Mouse (Mus musculus): ENCODE results near the gene Rpl10a.
"Not testable (repeated sequence)": the region's sequence is repeated elsewhere in the genome, so short reads cannot be mapped to it uniquely, and the experiment has no call there.

Gene Rpl10a

DNA sequence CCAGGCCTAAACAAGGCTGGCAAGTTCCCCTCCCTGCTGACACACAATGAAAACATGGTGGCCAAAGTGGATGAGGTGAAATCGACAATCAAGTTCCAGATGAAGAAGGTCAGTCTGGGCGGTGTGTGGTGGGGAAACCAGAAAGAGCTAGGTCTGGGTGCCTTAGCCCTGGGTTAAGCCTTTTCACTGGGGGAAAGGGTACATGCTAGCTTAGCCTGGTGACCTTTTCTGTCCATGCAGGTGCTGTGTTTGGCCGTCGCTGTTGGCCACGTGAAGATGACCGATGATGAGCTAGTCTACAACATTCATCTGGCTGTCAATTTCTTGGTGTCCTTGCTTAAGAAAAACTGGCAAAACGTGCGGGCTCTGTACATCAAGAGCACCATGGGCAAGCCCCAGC lies 2.3 kb downstream of the Rpl10a start:
- DNase-seq (ENCODE audit: extremely low read depth, low read depth): not testable (repeated sequence)

DNA sequence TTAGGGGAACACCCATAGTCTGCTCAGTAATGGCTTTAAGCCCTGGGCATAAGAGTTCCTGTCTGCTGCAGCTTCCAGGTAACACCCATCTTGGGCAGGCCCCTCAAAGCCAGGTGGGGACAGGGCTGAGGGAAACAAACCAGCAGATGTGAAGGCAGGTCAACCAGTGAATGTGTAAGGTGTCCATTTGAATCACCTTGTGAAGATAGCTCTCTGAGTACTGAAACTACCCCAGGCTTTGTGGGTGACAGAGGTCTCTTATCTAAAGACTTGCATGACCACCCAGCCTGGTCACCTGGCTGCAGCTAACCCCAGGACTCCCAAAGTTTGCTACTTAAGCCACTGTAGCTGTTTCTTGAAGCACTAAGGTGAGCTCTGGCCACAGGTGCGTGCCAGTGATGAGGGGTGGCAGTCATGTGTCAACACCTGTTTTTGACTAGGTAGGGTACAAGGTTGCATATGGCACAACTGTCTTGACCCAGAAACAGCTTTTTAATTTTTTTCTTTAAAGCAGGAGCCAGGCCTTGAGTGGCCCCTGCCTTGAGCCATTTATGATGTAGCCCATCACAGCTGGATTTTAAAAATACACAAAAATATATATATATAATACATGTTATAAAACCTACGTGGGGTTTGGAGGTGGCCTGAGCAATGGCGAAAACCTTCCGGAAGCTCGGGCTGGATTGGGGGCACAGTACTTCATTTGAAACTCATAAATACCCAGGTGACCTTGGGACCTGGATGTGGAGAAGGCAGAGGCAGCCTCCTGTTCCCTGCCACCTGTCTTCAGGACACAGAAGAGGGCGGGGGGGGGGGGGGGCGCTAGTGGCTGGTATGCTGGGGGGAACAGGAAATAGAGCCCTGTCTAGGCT lies 3.2 kb downstream of the Rpl10a start:
- no peak for DNase-seq (ENCODE audit: extremely low read depth, low read depth)

DNA sequence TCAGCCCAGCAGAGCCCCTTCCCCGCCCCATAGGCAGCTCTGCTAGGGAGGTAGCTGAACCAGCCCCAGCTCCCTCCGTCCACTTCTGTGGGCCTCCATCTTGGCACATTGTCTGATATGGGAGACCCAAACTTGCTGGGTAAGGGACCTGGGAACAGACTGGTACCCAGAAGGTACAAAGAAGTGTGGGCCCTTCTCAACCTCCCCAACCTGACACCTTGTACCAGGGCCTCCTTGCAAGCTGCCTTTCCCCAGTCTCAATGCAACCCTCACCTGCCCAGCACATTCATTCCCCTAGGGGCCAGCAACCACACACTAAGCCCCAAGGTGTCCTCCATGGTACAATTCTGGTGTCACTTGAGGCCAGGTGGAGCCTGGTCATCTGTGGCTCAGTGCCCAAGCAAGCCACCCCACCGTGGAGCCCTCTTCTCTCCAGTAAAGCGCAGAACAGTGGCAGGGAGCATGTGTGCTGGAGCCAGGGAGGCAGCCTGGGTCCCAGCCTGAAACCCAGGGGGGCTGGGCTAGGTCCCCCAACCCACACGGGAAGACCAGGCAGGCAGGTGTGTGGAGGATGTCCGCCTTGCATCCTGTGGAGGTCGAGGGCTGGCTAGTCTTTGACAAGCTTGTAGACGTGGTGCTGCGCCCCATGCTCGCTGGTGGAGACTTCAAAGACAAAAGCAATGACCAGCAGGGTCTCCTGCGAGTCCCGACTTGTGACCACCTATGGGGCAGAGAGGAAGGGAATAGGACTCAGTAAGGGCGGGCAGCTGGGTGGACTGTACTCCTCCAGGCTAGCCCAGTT lies 4.0 kb downstream of the Rpl10a start:
- DNase-seq (ENCODE audit: extremely low read depth, low read depth): no peak

DNA sequence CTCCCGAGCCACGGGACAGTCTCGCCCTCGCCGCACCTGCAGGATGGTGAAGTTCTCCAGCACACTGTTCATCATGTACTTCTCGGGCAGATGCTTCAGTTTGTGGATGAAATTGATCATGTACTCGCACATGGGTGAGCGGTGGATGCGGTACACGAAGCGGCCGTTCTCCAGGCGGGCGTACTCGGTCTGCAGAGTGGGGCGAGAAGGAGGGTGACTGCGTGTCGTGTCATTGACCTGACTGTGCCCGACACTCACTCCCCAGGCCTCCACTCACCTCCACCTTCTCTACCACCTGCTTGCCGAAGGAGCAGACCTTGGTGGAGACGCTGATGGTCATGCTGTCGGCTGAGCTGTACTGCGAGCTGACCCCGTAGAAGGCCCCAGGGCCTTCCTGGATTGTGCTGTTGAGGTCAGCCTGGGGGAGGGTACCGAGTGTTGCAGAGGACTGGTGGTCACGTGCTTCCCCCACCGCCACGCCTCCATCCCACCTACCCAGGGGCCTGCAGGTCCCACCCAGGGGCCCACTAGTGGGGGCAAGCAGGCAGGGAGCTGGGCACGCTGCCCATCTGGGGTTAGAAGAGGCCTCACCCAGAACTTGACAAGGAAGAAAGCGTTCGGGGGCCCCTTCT lies 4.8 kb downstream of the Rpl10a start:
- DNase-seq (ENCODE audit: extremely low read depth, low read depth): no peak

DNA sequence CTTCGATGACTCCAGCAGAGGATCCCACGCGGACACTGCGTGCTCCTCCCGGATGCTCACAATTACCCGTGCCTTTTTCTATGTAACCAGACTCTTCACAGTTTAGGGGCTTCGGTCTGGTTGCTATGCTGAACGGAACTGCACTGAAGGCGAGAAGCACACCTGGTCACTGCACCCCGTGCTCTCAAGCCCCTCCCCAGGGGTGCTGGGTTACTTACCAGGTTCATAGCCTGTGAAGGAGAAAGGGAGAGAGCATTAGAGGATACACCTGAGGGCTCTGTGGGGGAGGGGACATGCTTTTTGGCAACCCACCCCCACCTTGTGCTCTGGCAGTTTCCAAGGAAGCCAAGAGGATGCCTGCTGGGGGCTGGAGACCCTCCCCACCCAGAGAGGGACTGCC lies 7.0 kb downstream of the Rpl10a start:
- no peak for DNase-seq (ENCODE audit: extremely low read depth, low read depth)

DNA sequence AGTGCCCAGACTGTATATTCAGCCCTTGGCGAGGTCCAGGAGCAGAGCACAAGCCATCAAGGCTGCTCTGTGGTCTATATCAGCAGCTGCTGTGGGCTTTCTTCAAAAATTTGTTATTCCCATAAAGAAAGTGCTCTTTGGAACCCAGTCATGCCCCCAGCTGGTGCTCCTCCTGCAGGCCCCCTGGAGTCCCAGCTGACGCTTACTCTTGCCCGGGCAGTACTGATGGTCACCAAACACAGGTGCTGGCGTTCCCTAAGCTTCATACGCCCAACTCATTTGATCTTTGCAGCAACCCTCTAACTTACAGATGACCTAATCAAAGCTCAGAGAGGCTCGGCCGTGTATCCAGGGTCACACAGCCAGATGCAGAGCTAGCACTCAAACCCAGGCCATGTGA lies 9.3 kb downstream of the Rpl10a start:
- no peak for DNase-seq (ENCODE audit: extremely low read depth, low read depth)

DNA sequence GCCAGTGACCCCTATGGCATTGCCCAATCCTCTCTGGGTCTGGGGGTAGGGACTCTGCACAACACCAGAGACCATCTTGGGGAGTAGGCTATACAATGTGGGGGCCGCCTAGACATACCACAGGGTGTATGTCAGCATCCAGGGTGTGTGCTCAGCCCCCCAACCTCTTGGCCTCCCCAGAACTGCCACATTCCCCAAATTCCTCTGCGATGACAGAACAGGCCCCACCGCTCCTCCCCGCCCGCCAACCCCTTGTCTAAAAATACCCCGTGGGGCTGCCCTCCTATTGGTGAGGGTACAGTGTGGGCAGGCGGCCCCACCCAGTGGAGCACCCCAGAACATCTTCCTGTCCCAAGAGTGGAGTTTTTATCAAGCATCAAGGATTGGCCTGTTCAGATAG lies 12.3 kb downstream of the Rpl10a start:
- DNase-seq (ENCODE audit: extremely low read depth, low read depth): no peak

DNA sequence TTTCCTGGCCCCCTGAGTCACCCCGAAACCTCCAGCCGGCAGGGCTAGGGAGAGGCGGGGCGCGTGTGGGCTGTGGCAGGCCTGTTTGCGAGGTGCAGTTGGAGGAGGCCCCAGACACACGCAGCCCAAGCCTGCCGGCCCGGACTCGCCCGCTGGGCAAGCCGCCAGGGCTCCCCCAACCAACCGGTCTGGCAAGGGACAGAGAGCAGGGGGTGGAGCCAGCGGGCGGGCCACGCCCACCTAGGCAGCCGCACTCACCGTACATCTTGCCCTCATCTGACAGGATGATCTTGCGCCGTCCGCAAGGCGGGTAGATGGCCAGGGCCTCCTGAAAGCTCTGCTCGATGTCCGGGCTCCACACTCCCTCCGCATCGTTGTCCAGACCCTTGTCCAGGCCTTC lies 12.8 kb downstream of the Rpl10a start:
- no peak for DNase-seq (ENCODE audit: extremely low read depth, low read depth)

DNA sequence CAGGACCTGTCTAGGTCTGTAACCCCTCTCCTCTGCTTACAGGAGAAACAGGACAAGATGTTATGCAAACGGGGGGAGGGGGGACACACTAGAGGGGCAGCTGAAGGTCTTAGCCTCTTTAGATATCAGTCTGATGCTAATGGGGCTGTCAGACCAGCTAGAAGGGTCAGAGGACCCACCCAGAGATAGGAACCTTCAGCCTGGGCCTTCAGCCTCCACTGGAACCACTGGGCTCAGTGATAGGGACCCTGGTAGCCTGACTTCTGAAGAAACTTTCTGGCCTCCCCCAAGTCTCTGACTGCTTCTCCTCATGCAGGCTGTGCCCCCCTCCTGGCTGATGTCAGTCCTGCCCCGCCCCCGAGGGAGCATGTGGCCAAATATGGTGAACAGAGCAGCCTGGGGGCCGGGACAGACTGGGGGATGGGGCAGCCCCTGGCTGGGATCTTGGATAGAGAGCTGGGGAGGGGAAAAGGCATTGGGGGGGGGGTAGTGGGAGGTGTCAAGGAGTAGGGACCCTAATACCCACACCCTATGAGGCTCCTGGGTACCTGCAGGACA lies 15.9 kb downstream of the Rpl10a start:
- DNase-seq (ENCODE audit: extremely low read depth, low read depth): no peak

DNA sequence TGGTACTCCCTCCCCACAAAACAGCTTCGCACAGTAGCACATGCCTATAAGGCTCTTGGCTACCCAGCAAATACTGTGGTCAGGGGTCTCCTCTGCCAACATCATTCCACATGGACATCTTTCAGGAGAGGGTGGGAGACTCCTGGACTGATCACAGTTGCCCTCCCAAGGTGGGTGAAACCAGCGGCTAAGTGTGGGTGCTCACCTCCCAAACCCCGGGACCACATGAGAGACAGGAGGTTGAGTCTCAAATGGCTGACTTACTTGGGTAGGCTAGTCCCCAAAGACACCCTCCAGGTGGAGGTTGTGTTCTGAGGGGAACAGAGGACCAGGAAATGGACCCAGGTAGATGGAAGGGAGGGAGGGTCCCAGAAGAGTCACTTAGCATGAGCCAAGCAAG lies 16.4 kb downstream of the Rpl10a start:
- no peak for DNase-seq (ENCODE audit: extremely low read depth, low read depth)

DNA sequence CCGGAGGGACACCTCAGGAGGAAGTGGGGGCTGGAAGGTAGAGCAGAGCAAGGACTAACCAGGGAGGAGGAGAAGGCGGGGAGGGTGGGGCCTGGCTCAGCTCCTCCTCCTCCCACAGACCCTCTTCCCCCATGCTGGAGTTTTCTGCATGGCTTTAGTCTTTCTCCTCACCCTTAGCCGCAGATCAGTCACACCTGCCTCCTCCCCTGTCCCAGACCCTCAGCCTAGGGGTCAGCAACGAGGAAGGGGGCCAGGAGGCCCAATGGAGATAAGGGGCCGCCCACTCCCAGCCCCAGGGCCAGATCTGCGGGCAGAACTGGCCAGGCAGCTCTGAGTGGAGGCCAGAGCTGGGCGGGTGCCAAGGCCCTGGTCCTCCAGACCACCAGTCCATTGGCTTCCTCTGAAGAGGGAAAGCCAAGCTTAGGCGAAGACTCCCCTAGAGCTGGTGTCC lies 17.0 kb downstream of the Rpl10a start:
- no peak for DNase-seq (ENCODE audit: extremely low read depth, low read depth)

DNA sequence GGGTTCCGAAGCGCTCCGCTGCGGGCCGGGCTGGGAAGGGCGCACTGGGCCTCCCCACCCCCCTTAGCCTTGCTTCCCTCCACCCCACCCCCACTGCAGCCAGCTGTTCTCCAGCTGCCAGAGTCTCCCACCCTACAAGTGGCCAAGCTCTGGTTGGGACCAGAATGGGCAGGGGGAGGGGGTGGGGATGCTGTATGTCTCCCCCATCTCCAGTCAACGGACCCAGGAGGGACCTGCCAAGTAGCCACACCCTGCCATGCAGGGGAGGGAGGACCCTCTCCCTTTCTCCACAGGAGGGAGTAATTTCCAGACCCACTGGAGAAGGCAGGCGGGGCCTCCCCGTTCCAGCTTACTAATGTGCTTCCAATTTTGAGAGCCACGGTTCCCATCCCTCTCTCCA lies 17.6 kb downstream of the Rpl10a start:
- DNase-seq (ENCODE audit: extremely low read depth, low read depth): no peak

DNA sequence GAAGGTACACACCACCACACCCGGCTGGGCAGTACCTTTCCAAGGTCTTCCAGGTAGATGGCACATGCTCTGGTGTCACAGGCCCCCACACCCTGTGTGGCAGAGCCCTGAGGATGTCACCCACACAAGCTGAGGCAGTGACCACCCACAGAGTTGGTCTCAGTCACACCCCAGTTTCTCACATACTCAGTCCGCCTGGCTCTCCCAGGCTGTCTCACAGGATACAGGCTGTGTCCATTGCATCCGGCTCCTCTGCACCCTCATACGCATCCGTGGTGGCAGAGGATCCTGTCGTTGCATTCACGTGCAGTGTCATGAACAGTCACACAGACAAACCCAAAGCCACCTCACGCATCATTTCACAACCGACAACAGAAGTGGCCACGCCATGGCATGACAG lies 19.1 kb downstream of the Rpl10a start:
- no peak for DNase-seq (ENCODE audit: extremely low read depth, low read depth)

DNA sequence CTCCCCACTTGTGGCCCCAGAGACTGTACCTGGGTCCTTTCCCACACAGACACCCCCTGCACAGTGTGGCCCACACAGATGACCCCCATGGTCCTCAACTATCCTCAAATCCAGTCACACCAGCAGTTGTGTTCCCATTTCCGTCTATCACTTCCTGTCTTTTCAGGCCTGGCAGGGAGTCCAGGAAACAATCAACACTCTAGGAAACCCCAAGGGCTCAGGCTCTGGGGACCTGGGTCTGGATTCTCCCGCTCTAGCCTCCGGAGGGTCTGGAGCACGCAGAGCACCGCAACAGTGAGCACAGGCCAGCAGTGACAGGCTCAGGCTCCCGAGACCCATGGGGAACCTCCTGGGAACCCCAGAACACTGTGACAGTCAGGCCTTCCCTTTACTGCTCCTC lies 19.9 kb downstream of the Rpl10a start:
- DNase-seq (ENCODE audit: extremely low read depth, low read depth): no peak

DNA sequence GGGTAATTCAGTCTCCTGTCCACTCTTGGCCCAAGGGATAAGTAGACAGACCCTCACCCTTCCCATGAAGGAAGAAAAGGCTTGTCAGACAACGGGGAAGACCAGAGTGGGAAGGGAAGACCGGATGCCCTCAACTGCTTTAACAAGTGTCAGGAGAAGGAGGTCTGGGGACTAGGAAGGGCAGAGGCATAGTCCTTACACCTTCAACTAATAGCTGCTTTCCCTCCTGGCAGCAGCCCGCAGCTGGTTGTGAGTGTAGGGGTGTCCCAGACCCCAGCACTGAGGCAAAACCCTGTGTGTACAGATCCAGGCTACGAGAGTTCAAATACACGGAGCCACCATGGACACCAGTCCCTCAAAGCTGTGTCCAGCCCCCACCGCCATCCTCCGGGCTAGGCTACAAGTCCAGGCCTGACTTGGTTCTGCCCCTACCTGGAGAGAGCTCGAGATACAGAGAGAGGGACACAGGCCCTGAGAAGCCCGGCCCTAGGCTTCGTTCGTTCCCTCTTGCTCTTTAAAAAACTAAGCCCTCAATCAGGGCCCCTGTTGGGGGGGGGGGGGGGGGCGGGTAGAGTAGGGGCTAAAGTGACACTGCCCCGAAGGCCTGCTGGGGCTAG lies 21.1 kb downstream of the Rpl10a start:
- no peak for DNase-seq (ENCODE audit: extremely low read depth, low read depth)

DNA sequence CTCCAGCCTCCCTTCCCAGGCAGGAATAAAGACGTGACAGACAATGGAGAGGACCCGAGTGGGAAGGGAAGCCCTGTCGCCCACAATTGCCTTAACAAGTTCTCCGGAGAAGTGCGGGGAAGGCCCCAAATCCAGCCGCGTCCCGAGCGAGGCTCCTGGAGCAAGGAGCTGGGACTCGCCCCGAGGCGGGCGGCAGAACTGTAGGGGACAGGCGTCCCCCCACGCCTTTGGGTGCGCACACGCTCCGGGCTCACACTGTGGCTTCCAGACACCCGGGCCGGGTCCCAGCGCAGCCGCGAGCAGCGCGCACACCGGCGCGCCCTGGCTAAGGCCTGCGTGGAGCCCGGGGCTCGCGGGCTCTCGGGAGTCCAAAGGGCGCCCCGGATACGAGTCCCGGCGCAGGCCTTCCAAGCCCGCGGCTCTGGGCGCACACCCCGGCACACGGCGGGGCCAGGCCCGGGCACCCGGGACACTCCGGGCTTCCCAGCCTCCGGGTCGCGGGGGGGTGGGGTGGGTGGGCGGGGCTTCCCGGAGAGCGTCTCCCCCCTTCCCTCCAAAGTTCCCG lies 21.7 kb downstream of the Rpl10a start:
- DNase-seq (ENCODE audit: extremely low read depth, low read depth): no peak

DNA sequence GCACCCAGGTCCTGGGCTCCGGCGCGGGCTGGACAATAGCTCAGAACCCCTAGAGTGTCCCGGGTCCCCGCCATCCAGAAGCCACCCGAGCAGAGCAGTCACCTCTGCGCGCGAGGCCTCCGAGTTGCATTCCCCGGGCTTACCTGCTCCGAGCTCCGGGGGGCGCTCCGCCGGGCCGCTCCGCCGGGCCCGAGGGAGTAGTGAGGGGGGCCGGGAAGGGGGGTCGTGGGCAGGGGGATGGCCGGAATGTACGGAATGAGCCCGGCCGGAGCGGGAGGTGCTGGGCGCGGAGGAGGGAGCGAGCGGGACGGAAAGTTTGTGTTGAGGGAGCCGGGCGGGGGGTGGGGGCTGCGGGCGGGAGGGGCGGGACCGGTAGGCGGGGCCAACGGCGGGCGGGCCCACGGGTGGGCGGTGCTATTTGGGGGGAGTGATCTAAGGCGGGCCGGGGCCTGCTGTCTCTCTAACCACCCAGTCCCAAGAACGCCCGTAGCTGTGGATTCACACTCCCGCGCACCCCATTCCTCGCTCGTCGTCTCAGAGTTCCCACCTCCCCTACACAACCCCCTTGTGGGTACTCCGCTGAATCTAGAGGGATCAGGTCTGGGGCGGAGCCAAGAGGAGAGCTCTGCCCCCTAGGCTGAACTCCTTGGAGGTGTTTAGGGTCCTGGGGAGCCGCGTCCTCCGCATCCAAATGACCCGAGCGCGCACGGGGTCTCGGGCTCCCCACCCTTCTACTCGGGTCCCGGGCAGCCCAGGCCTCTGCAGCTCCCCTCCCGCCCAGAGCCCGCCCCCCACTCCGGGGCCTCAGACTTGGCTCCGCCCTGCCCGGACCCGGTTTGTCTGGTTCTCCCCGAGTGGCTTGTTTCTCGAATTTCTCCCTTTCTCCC lies 22.4 kb downstream of the Rpl10a start, which contains the start of gene Tead3:
Gene Tead3 (minus strand): TSS at position 352 of the 887 bp plus-strand sequence.
- no peak for DNase-seq (ENCODE audit: extremely low read depth, low read depth)

DNA sequence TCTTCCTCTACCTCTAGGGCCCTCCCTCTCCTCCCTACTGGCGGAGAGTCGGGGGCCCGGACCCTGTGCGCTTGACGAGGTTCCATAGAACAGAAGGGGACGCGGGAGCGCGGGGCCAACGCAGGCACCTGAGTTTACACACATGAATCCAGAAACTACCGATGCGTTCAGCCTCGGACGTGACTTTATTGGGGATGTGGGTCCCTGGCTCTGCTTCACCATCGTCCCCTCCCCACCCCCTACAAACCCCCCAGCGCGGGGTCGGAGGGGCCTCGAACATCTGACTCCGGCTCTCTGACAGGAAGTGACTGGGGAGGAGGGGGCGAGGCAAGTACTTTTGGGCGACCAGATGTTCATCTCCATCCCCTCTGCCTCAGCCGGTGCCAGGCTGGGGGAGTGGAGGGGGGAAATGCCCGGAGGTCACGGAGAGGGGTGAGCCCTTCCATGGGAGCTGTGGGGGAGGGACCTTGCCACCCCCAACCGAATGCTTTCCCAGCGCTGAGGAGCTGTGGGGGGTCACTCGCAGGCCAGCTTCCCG lies 23.2 kb downstream of the Rpl10a start:
- no peak for DNase-seq (ENCODE audit: extremely low read depth, low read depth)

DNA sequence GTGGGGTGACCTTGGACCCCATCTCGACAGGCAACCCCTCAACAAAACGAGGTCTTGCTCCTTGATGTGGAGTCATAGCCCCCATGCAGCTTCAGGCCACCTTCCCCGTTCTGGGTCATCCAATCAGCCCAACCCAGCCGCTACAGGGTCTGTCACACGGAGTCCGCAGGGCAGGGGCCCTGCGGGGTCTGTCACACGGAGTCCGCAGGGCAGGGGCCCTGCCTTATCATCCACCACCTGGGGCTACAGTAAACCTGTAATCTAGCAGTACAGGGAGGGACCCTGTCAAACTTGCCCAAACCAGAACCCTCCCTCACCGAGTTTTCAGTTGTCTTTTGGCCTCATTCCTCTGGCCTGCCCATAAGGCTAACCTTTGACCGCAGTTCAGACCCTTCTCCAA lies 23.7 kb downstream of the Rpl10a start:
- no peak for DNase-seq (ENCODE audit: extremely low read depth, low read depth)

DNA sequence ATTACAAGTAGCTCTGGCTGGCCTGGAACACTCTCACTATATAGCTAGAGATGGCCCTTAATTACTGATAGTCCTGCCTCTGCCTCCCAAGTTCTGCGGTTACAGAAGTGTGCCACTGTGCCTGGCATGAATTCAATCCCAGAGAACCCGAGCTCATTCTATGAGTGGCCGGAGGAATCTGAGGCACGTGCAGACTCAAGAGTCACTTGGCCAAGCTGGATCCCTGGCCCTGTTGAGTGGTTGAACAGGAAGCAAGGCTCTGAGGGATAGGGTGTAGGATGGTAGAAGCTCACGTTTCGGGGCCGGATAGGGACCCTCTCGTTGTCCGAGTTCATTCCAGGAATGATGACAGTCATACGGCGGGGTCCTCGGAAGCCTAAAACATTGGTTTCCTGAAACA lies 27.6 kb downstream of the Rpl10a start:
- DNase-seq (ENCODE audit: extremely low read depth, low read depth): no peak

Data from MEL-GATA-1-ER (cell line).